Mouse (Mus musculus) CD4-positive naive resting alpha-beta T cell, adult 76 days (primary cell): Measurements from ENCODE around the gene Eif1b. TPM values are rescaled to one million over a fixed set of nuclear protein-coding genes. Genes with fewer than 3 reads are reported as not detected.

Experiments
- total RNA-seq: library from RNA; stranded (reverse); gene quantifications from one replicate; pipeline ENCODE4 v1.2.4, GENCODE M21; 2023

Eif1b gene
- total RNA-seq = 31.3 TPM

DNA sequence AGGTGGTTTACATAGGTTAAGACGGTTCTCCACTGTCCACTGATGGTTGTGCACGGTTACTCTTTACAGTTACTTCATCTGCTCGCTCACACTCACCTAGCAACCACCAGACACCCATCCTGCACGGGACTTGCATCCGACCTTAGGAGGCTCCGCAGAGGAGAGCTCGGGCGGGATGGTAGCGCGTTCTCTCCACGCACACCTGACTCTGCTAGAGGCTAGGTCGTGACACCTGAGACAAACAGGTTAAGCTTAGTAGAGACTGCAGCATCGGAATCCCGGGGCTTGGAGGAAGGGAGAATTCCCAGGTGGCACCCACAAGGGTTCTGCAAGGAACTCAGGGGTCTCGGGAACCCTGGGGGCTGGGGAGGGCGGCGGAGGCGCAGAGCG lies at the start of gene Eif1b:
TSS of gene Eif1b (plus strand) at position 223 of the 390 bp plus-strand sequence.

DNA sequence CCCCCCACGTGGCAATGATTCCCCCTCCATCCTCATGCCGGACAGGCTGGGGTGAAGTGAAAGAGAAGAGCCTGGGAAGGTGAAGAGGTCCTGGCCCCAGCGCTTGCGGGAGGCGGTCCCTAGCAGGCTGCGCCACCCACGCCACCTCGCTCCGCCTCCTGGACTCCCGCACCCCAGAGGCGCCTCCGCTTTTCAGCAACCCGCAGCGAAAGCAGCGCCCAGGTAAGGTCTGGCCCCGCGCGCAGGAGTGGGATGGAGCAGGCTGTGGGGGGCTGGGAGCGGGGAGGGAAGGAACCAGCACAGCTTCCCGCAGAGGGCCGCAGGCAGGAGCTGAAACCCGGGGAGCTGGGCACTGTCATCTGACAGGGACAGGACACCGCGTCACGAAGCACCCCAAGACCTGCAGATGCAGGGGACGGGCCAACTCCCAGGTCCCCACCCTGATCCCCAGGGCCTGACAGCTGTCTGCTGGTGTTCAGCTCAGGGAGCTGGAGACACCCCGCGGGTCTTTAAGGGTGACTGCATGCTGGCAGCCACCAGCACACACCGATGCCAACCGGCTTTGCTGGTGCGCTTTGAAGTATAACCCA lies 47.7 kb downstream of the Eif1b start, which contains the start of gene Entpd3:
TSS of gene Entpd3 (plus strand) at position 157 of the 590 bp plus-strand sequence.

Other genes starting within 250 kb of the Eif1b start
- gene Myrip, start 190.7 kb upstream of the Eif1b start, total RNA-seq = not detected
- gene Entpd3, start 47.6 kb downstream of the Eif1b start, total RNA-seq = not detected
- 1,156 TPM for gene Rpl14, start 79.2 kb downstream of the Eif1b start, total RNA-seq